Mouse (Mus musculus) adrenal gland, adult (tissue): ENCODE measurements around the gene Abcb8.

Source experiments
- DNase-seq, 2 experiments: peaks; one replicate each; pipeline ENCODE4 v3.0.0; 2022 to 2023; ENCODE audit warnings: low spot score in 1 of 2; ENCODE audit not compliant: inconsistent age in 2 of 2

Abcb8 gene

DNA sequence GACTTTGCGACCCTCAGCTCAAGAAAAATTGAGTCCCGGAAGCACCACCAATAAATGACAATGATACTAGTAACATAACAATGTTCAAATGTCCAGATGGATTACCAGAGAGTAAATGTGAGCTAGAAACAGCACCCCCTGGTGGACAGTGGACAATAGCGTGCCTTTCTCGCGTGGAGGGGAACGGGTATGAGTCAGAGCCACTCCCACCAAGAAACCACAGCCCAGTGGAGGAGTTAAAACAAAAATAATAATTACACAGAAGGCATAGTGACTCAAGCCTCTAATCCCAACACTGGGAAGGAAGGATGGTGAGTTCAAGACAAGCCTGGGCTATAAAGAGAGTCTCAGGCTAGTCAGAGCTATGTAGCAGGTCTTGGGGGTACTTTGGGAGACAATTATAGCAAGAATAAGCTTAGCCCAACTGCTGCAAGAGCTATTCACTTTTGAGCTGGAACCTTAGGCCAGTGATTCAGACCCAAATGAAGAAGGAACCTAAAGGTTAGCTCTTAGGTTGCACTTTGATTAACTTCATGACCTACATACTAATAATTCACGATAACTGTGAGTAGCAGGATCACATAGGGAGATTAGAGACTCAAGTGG, at the start of gene Abcb8:
Abcb8 (plus strand) TSS at position 272 of the 606 bp plus-strand sequence.
- DNase-seq = peak; percentile 88 to 96

DNA sequence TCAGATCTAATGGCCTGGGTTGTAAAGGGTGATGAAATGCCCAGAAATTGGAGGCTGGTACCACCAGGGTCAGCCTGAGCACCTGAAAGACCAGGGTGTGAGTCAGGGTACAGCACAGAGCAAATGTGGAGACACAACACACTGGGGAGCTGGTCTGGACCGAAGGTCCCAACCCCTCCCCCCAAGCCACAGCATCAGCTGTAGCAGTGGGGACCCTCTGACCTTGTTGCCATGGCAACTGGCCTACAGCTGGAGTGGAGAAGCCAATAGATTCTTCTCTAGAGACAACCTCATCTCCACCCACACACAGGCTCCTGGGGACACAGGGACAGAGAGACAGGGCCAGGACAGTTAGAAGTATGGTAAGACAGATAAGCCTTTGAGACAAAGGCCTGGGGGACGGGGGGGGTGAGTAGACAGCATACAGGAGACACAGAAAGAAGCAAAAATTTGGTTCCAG, 49.5 kb upstream of the Abcb8 start:
- no peak for DNase-seq

DNA sequence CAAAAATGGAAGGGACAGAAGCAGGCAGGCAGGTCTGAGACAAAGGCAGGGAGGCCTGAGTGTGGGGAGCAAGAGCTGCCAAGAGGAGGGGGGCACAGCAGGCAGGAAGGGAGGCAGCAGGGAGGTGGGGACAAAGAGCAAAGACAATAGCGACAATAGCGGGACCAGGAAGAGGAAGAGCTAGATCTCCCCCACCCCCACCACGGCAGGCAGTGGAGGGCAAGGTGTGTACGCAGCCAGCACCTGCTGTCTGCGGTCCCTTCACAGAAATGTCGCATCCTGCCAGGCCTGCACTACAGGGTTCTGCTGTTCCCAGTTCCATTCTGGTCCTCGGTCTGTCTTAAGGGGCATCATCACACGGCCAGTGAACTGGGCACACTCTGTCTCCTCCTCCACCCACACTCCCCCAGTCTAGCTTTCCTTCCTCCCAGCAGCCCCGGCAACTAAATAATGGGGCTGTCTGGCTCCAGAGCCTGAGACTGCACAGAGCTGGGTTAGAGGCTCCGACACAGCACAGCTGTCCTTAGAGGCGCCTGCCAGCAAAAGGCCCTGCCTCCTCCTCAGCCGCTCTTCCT, 48.9 kb upstream of the Abcb8 start:
- DNase-seq = peak in 1 of 2 experiments; percentile 27

DNA sequence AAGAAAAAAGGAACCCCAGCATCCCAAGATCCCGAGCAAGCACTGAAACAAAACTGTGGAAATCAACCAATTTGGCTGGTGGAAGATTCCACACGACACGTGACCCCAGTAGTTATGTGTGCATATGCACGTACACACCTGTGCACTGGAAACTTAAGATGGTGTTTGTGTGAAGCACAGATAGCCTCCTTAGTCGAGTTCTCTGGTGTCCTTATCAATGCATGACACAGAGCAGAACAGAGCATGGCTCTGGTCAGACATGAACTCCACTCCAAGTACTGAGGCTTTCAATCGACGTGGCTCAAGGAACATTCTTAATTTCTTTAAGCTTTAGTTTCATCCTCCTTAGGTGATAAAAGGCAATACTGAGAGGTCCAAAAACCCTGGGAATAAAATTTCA, 47.1 kb upstream of the Abcb8 start:
- no peak for DNase-seq

DNA sequence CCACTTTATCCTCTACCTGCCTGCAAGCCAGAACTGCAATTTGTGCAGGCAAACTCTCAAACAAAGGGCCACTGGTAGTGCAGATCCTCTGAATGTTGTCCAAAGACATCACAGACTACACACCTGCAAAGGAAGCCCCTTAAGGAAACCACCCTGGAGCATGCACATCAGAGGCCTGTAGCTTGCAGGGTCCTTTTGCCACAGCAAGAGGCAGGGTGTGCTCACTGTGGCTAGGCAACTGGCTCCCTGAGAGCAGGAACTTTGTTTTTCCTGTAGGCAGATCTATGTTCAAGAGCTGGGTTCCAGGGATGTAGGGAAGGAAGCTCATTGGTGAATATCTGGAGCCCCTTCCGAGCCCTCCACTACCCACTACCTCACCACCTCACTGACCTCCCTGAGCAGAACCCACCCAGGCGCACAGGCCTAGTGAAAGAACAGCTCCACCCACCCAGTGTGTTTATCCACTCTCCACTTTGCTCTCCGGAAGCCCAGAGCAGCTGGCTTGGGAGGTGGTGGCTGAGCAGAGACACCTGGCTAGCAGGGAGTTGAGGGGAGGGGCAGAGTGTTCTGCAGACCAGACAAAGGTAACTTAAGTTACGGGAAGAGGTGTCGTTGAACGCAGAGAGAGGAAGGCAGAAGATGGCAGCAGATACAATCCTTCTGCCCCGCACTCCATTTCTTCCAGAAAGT, 46.1 kb upstream of the Abcb8 start:
- DNase-seq = no peak

DNA sequence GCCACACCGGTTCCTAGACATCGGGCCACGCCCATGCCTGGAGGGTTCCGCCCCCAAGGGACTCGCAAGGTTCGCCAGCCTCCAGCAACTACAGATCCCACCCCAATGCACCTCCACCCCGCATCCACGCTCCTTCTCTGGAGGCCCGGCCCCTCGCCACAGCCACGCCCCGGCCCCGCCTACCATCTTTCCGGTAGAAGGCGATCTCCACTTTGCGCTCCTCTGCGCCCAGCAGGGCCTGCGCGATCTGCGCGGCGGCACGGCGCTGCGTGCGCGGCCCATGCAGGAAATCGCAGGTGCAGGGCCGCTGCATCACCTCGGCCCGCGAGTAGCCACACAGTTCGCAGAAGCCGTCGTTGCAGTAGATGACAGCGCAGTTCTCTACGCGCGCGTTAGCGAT, 45.3 kb upstream of the Abcb8 start:
- DNase-seq = peak; percentile 88 to 93

DNA sequence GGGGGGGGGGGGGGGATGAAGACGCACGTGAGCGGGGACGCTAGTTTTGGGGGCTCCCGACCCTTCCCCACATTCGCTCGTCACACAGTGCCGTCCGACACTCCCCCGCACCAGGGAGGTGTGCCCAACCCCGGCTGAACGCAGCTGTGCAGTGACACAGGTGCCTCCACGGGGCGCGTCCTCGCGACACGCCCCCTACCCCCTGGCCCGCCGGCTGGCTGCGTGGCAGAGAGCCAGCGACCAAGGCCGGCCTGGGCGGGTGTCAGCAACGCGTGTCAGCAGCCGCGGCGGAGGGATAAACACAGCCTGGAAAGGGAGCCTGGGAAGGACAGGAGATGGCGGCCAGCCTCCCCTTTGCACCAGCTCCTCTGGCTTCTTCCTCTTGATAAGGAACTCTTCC, 44.9 kb upstream of the Abcb8 start:
- DNase-seq = peak; percentile 71 to 82

DNA sequence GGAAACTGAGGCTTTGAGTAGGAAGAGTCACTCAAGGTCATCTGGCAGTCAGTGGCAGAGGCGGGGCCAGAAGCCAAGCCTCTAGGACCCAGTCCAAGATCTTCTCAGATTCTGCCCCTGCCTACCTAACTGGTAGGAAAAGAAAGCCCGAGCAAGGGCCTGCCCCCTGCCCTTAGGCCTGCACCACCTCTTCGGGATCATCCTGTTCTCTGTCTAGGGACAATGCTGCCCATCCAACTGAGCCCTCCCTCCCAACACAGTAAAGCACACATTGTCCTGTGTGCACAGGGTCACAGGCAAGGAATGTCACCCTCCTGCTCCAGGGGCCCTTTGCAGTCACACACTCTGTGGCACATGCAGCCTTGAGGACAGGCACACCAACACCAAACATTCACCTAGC, 43.4 kb upstream of the Abcb8 start:
- DNase-seq = peak; percentile 72 to 75

DNA sequence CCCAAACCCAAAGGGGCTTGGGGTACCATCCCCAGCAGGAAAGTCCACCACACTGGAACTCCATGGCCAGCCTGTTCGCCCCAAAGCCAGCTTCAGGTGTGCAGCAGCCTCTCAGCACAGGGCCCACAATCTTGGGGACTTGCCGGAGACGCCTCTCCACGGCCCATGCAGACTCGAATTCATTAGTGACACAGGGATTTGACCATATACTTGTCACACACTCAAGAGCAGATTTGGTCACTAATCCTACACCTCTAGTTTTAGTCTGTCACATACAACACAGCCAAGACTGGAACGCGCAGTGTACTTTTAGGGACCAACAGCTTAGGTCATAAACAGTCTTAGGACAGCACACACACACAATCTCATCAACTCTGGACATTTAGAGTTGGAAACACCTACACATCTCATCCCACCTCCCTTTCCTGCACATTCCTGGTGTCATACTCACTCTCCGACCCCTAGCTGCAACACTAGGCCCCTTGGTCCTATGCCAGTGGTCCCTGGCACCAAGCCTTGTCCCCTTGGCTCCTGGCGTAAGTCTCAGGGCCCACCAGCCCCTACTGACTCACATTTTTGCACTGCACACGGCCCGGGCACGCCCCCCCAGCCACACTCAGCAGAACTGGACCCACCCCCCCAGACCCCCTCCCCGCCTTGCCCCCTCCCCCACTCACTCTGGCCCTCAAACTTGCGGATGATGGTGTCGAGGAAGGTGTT, 42.8 kb upstream of the Abcb8 start:
- DNase-seq = peak in 1 of 2 experiments; percentile 58

DNA sequence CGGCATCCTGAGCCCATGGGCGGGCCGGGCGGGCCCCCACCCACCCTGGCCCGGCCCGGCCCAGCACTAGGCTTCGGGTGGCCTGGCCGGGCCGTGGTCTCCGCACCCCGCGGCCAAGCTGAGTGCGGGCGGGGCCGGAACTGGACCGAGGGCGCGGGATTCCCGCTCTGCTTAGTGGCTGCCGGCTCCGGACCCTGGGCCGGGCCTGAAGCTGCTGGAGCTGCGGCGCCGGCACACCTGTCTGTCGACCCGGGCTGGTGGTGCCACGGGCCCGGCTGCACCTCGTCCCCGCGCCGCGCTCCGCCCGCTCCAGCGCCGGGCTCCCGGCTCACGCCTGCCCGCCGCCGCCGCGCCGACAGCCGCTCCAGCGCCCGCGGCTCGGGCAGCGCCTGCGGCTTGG, 42.2 kb upstream of the Abcb8 start, which contains the start of gene Kcnh2:
Kcnh2 (minus strand) TSS at position 327 of the 400 bp plus-strand sequence.
- no peak for DNase-seq

DNA sequence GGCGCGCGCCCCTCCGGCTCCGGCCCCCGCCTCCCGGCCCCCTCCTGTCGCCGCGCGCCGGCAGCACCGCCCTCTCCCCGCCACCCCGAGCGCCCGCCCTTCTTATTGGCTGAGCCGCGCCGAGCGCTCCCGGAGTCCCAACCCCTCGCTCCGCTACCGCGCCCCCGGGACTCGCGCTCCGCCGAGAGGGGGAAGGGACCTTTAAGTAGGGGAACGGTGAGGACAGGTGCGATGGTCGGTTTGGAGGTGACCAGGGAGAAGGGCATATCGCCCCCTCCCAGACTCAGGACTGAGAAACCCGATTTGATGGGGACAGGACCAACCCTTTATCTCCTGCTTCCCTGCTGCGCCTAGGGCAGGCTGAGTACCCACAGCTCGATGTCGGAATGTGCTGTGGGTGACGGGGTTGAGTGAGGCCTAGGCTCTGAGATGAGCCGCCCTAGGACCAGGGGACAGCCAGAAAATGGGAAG, 41.7 kb upstream of the Abcb8 start:
- peak; percentile 92 to 96 for DNase-seq

DNA sequence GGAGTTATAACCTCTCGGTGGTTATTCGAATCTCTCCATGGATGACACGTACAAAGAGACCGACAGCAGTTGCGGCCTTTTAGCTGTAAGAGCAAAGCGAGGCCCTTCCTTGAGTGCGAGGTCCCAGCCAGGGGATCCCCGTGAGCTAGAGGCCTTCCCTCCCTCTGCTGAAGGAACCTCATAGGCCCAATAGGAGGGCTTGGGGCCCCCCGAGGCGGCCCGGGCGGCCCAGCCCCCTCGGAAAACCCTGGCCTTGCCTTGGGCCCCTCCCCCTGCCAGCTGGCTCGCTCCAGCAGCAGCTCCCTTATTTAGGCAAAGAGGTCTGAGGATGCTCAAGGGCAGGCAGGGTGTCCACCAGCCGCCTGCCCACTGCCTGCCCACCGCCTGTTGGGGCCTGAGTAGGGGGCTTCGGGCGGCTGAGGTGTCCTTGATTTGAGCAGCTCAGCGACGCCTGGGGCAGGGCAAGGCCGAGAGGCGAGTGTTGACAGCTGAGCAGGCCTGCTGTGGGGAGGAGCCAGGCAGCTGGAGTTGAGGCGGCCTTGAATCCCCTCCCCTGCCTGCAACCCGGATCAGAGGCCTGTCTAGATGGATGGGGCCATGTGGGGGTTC, 41.1 kb upstream of the Abcb8 start:
- peak; percentile 81 to 92 for DNase-seq

DNA sequence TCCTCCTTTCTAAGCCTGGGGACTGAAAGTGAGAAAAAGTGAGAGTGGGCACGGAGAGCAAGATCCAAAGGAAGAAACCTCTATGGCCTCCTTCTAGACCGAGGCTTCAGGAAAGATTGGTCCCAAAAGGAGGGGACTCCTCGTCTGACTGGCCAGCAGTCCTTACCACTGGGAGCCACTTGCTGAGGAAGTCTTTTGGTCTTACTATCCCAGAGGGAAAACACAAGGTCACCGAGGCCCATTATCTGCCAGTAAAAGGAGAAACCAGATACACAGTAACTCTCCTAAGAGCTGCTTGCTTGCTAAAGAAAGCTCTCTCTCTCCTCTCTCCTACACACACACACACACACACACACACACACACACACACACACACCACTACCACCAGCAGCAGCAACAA, 40.1 kb upstream of the Abcb8 start:
- peak in 1 of 2 experiments; percentile 68 for DNase-seq

DNA sequence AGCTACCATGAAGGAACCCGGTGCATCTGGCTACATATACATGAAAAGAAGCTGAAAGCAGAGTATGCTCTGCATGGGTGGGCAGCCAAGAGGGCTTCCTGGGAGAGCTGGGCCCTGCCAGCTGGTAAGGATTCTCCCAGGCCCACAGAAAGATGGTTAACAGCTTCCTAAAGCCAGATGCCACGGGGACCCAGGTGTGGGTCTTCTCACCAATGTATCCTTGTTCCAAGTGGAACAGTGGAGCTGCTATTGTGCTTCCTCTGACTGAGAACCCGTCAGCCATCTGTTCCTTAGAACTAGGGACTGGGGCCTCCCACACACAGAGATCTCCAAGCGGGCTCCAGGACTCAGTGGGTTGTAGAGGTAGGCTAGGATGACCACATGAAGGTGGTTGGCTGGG, 36.7 kb upstream of the Abcb8 start:
- DNase-seq = no peak

DNA sequence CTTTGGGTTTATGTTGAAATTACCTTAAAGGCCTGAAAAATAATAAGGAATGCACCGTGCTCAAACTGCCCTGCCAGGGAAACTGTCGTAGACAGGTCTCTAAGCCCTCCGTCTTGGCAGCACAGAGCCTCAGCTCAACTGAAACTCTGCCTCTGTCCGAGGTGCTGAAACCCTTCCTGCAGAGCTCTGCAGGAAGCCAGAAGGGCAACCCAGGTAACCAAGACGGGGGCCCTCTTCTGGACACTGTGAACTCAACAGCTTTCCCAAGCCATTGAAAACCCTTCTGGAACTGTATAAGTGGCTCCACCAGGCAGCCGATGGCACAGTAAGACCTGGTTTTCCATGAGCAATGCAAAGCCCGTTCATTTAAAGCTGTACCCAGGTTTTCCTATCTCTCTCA, 36.0 kb upstream of the Abcb8 start:
- peak; percentile 74 to 88 for DNase-seq

DNA sequence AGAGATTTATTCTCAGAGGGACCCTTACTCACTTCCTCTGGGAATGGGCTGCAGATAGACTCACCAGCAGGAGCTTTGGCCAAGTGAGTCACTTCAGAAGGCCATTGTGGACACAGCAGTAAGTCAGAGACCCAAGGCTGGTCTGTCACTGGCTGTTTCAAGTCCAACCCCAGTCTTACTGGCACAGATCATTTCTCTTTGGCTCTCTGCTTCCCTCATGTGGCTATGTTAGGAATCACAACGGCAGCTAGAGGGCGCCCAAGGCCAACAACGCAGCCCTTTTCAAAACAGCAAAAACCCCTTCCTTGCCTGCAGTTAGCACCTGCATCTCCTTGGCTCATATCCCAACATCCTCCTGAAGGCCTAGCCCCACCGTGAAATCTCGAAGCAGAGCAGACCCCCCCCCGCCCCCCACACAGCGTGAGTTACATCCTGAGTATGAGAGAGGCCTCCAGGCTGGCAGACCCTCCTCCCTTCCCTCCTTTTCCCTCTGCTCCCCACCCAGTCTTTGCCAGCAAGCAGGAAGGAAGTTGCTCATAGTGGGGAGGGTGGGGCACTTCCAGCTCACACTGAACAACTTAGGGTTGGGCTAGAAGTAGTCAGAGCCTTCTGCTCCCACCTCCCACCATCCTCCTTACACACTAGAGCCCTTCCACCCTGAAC, 32.5 kb upstream of the Abcb8 start:
- DNase-seq = peak; percentile 86 to 96

DNA sequence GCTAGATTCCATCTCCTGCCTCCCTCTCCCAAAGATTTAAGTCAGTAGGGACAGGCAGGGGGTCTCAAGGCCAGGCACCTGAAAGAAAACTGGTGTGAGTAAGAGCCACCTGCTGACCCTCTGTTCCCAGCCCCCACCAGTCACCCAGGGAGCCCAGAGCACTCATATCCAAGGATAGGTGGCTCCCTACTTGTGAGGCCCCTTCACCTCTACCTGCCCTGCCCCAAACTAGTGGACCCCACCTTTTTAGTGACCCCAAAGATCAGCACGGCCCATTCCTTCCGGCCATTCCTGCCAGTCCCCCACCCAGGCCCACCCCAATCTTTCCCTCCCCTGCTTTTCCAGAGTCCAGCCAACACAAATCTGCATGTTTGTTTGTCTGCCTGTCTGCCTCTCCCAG, 30.0 kb upstream of the Abcb8 start:
- DNase-seq = no peak

DNA sequence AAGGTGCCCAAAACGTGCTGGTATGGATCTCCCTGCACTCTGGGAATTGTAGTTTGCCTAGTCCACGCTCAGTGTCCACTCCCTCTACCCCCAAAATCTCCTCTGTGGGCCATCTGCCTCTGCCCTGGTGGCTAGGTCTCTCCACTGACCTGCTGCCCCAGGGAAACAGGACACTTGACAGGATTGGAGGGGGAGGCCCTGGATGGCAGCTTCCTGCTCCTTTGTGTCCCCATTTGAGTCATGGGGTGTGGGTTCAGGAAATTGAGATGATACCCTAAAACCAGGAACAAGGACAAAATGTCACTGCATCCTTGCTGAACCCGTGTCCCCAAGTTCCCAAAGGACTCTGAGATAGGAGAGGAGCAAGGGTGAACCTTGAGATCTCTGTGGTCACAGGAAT, 29.4 kb upstream of the Abcb8 start:
- DNase-seq = no peak

DNA sequence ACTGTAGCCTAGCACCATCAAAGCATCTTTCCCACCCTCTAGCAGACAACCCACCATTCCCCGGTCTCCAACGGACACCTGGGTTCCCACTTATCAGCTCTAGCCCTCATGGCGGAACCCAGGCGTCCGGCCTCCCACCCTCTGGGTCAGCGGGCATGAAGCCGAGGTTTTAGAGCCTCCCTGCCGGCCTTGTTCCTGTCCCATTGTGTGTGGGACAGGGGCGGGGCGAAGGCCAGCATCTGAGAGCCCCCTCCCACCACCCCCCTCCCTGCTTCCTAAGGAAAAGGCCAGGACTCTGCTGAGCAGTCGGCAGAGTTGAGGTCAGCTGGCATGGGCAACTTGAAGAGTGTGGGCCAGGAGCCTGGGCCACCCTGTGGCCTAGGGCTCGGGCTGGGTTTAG, 29.0 kb upstream of the Abcb8 start, which contains the start of gene Nos3:
Nos3 (plus strand) TSS at position 303 of the 400 bp plus-strand sequence.
- DNase-seq = peak; percentile 40 to 68

DNA sequence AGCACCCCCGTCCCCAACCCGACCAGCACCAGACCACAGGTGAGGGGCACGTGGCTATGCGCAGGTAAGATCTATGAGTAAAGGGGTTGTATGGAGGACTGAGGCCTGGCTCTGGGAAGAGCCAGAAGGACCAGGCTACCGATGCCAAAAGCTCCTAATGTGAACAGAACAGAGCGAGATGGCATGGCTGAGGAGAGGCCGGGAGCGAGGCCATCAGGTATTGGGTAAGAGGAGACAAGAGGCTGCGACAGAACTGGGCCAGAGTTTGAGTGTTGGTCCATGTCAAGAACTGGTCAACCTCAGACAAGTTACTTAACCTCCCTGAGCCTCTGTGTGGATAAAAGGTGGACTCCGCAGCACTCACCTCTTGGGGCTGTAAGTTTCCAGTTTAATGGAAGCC, 28.5 kb upstream of the Abcb8 start:
- peak in 1 of 2 experiments; percentile 66 for DNase-seq
